Mouse (Mus musculus): ENCODE data around the gene Ephb2.

DNA sequence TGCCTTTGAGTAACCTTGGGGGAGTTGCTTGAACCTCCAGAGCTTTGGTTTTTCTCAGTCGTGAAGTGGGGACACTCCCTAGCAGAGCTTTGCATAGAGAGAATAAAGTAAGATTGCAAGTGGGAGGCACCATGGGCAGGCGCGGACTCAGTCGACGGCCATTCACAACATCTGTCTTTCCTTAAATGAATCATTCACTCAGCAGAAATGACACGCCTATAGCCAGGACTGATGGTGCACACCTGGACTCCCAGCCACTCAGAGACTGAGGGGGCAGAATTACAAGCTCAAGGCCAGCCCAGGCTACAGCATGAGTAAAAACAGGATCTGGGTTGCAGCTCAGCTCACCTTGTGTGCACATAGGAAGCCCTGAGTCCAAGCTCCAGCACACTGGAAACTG is 121.3 kb downstream of the Ephb2 start:
- TF ChIP-seq EP300 (IDR thresholded peaks at IDR 0.05; ENCODE audit: insufficient read depth, low read depth, low read length) (no peak), CTCF (IDR thresholded peaks at IDR 0.05; ENCODE audit: low read depth, low read length) (no peak), POLR2A (IDR thresholded peaks at IDR 0.05; ENCODE audit: insufficient read depth, low read length) (no peak)
